Mouse (Mus musculus) spleen, adult 2 months (tissue): Measurements from ENCODE around the gene Fam69b. TPM values are rescaled to one million over a fixed set of nuclear protein-coding genes. Genes with fewer than 3 reads are reported as not detected.

Experiments
- DNase-seq, 2 experiments: peaks; one replicate each; pipeline versions ENCODE4 v3.0.0 to v3.0.0-alpha.2; 2012 to 2021; ENCODE audit warnings: low spot score in 2 of 2, low read depth in 1 of 2
- H3K27ac ChIP-seq: fragments of 200-500 bp; 2 replicates; pipeline ENCODE4 v1.5.1; 2012; ENCODE audit warnings: low read length, inconsistent platforms; ENCODE audit not compliant: insufficient read depth
- H3K27me3 ChIP-seq: fragments of 200-500 bp; 2 replicates; pipeline ENCODE4 v1.6.1; 2012; ENCODE audit warnings: mild to moderate bottlenecking, moderate library complexity, low read length, inconsistent platforms; ENCODE audit not compliant: control insufficient read depth, insufficient read depth
- H3K36me3 ChIP-seq: fragments of 200-500 bp; 2 replicates; pipeline ENCODE4 v1.6.1; 2012; ENCODE audit warnings: mild to moderate bottlenecking, low read length, inconsistent platforms; ENCODE audit not compliant: control insufficient read depth, insufficient read depth
- H3K4me1 ChIP-seq: fragments of 200-500 bp; 2 replicates; pipeline ENCODE4 v1.6.1; 2011; ENCODE audit warnings: inconsistent platforms; ENCODE audit not compliant: control insufficient read depth, insufficient read depth, insufficient read length
- H3K4me3 ChIP-seq: fragments of 200-500 bp; 2 replicates; pipeline ENCODE4 v1.5.1; 2011; ENCODE audit warnings: mild to moderate bottlenecking, inconsistent platforms; ENCODE audit not compliant: insufficient read depth, insufficient read length; ENCODE audit errors: extremely low read depth
- CTCF ChIP-seq: fragments of 200-500 bp; IDR thresholded peaks from 2 replicates; pipeline ENCODE4 v1.5.1; 2011; ENCODE audit warnings: mild to moderate bottlenecking, inconsistent platforms; ENCODE audit not compliant: insufficient read depth, insufficient read length, insufficient replicate concordance; ENCODE audit errors: extremely low read depth
- POLR2A ChIP-seq: fragments of 200-500 bp; IDR thresholded peaks from 2 replicates; pipeline ENCODE4 v1.6.1; 2011; ENCODE audit warnings: low read depth, low read length, inconsistent platforms
- WGBS: fragments of 180-500 bp; shearing (Covaris S2); methylation state at CpG from one replicate; pipeline ENCODE4 v1.1.7; 2018; 5-methylcytosine and 5-hydroxymethylcytosine counted together
- polyA plus RNA-seq: library from polyadenylated mRNA; depleted of rRNA; stranded (reverse); fragments of >200 nt; gene quantifications from 2 replicates; pipeline ENCODE4 v1.2.3, GENCODE M21; 2012

Gene Fam69b
- polyA plus RNA-seq, 1 experiment = 3.0 TPM

DNA sequence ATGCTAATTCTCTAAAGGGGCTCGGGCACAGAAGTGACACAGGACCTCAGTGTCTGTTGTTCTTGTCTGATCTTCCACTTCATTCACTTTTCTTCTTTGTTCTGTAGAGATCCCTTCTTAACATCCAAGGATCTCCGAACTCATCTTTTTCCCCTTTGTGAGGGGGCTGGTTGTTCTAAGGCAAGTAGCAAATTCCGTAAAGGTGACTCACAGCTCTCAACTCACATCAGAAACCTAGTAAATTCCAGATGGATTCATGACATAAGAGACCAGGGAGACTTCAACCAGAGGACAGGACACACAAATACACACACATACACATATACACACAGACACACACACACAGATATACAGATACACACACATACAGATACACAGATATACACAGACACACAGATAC lies 17.7 kb upstream of the Fam69b start:
- 88% methylated on average over 3 of the region's 3 CpGs for WGBS
- H3K27me3 ChIP-seq = no peaks in the 10 kb centered on the region
- no peak overlapping the region for H3K27ac ChIP-seq
- no peak for DNase-seq
- H3K4me1 ChIP-seq = peaks cover 8% of the 10 kb centered on the region; the same call in 1 of the 2 replicates
- no peaks in the 10 kb centered on the region for H3K36me3 ChIP-seq
- no peak overlapping the region for H3K4me3 ChIP-seq
- TF ChIP-seq POLR2A (no peak), CTCF (no peak)

DNA sequence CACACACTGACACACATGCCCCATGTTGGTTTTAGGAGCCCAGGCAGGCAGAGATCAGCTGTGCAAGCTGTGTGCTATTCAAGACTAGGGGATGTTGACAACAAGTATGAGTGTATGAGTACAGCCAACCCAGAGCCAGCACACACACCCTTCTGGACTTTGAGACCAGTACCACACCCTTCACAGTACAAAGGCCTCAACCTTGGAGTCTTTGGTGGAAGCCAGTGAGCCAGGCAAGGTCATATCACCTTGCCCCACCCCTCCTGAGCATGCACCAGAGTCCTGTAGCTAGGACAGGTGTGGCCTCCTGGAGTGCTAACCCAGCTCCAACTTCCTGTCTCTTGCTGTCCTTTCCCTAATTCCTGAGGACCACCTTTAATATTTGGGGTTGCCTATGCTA lies 17.2 kb upstream of the Fam69b start:
- TF ChIP-seq POLR2A = no peak
- no peak for TF ChIP-seq CTCF
- Histone ChIP-seq H3K4me3 (no peak overlapping the region), H3K27me3 (no peaks in the 10 kb centered on the region), H3K36me3 (no peaks in the 10 kb centered on the region), H3K4me1 (peaks cover 8% of the 10 kb centered on the region; the same call in 1 of the 2 replicates), H3K27ac (no peak overlapping the region)
- no peak for DNase-seq

DNA sequence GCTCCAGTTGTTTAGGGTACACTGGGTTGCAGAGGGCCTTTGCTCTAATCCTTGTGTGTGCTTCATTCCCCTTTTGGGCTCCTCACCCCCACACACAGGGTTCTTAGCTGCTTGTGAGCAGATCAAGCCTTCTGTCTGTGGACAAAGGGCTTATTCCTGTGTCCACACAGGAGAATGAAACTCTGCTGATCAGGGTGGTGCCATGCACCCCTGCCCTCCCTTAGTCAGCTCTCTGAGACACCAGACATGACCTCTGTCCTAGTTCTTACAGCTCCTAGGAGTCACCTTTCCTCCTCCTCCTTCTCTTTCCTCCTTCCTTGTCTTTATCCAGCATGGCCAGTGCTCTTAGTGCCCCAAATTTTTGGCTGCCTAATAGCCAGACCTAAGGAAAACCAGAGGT lies 16.4 kb upstream of the Fam69b start:
- no peak for DNase-seq
- Histone ChIP-seq H3K4me3 (no peak overlapping the region), H3K4me1 (peaks cover 8% of the 10 kb centered on the region; the same call in 1 of the 2 replicates), H3K36me3 (no peaks in the 10 kb centered on the region), H3K27me3 (no peaks in the 10 kb centered on the region), H3K27ac (no peak overlapping the region)
- TF ChIP-seq CTCF = no peak
- no peak for TF ChIP-seq POLR2A

DNA sequence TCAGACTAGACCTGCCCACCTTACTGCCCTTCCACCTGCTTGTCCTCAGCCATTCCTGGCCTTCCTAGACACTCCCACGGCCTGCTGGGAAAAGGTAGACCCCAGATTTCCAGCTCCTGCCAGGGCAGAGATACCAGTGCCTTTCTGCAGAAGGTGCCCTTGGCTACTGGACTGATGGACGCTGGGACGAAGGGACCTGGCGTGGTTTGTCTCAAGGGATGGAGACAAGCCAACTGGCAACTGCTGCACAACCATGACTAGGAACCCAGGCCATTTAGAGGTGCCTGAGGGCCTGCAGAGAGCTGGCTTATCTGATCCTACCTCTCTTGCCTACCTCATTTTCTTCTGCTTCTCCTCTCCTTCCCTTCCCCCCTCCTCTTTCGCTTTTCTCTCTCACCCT lies 13.4 kb upstream of the Fam69b start:
- TF ChIP-seq CTCF (no peak), POLR2A (no peak)
- Histone ChIP-seq H3K27me3 (no peaks in the 10 kb centered on the region), H3K36me3 (no peaks in the 10 kb centered on the region), H3K27ac (no peak overlapping the region), H3K4me1 (no peaks in the 10 kb centered on the region), H3K4me3 (no peak overlapping the region)
- DNase-seq = no peak
- WGBS = 79% methylated on average over 5 of the region's 5 CpGs

DNA sequence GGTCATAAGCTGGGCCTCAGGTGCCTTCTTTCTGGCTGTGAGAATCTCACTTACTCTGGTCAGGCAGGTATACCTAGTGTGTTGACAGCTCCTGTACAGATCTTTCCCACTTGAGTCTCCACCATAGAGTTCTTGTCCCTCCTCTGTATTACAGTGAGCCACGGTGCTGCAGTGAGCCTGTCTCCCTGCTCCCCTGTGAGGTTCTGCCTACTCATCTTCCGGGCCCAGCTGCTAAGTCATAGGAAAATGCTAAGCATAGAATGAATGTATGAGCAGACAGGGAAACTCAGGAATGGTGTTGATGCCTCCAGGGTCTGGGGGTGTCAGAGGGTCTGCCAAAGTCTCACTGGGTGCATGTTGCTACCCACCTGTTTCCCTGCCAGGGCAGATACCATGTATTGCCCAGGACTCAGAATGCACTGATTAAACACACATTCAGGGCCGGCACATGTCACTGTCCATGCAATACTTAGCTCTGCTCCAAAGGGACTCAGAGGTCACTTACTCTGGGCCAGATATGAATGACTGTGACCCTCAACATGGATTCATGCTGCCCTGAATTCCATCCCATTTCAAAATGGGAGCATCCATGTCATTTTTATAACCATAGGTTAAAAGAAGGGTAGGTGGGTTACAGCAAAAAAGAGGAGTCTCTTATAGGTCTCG lies 12.7 kb upstream of the Fam69b start:
- Histone ChIP-seq H3K27me3 (no peaks in the 10 kb centered on the region), H3K36me3 (no peaks in the 10 kb centered on the region), H3K4me1 (no peaks in the 10 kb centered on the region), H3K27ac (no peak overlapping the region), H3K4me3 (no peak overlapping the region)
- no peak for TF ChIP-seq CTCF
- no peak for TF ChIP-seq POLR2A
- DNase-seq = no peak
- 81% methylated on average over 4 of the region's 4 CpGs for WGBS

DNA sequence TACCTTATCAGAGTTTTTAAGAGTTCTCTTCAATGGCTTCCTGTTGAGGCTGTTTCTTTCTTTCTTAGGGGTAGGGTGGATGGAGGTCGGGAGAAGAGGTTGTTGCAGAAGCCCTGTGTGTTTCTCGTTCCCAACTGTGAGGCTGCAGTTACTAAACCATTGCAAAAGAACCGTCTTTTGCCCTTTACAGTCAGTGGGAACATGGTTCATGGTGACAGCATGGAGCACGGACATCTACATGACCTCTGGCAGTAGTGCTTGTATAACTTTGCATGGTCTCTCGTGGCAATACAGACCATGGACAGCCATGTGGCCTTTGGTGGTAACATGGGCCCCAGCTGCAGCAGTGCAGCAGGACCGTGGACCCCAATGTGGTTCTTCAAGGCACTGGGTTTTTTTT lies 10.9 kb upstream of the Fam69b start:
- H3K27me3 ChIP-seq = no peaks in the 10 kb centered on the region
- WGBS = 80% methylated on average over 6 of the region's 6 CpGs
- no peak overlapping the region for H3K4me3 ChIP-seq
- DNase-seq = no peak
- H3K4me1 ChIP-seq = no peaks in the 10 kb centered on the region
- no peak for TF ChIP-seq POLR2A
- TF ChIP-seq CTCF = no peak
- no peaks in the 10 kb centered on the region for H3K36me3 ChIP-seq
- H3K27ac ChIP-seq = no peak overlapping the region

DNA sequence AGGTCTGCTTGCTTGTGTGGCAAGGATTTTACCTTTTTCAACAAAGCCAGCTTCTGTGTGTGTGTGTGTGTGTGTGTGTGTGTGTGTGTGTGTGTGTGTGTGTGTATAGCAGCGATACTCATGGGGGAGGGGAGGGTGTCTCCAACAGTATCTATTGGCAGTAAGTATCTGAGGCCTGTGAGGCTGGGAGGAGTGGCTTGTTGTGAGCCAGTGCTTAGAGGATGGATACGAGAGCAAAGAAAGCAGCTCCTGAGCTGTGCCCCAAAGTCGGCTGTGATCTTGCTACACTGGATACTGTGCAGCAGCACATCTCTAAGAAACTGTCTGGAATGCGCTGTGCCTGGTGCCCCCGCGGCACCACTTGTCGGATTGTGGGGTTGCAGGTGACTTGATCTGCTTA lies 10.3 kb upstream of the Fam69b start:
- WGBS = 90% methylated on average over 7 of the region's 7 CpGs
- no peak for TF ChIP-seq POLR2A
- TF ChIP-seq CTCF = no peak
- no peak for DNase-seq
- Histone ChIP-seq H3K27ac (no peak overlapping the region), H3K36me3 (no peaks in the 10 kb centered on the region), H3K4me3 (no peak overlapping the region), H3K27me3 (no peaks in the 10 kb centered on the region), H3K4me1 (no peaks in the 10 kb centered on the region)

DNA sequence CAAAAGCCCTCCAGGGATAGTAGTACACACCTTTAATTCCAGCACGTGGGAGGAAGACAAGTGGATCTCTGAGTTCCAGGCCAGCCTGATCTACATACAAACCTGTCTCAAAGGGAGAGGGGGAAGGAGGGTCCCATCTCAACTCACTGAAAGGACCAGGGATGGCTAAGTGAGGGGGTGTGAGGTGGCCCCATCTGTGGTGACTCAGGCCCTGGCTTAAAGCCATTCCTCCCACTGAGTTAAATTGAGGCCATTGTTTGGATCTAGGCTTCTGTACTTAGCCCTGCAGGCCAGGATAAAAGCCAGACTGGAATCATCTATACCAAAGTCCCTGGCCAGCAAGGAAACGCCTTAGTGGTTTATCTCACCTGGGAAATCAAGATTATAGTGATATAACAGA lies 7.0 kb upstream of the Fam69b start:
- Histone ChIP-seq H3K4me1 (no peaks in the 10 kb centered on the region), H3K36me3 (no peaks in the 10 kb centered on the region), H3K27ac (no peak overlapping the region), H3K27me3 (no peaks in the 10 kb centered on the region), H3K4me3 (no peak overlapping the region)
- WGBS = 76% methylated on average over 2 of the region's 2 CpGs
- DNase-seq = no peak
- TF ChIP-seq CTCF (no peak), POLR2A (no peak)
